Mouse (Mus musculus): ENCODE results near the gene Lhx5.

Lhx5 gene

DNA sequence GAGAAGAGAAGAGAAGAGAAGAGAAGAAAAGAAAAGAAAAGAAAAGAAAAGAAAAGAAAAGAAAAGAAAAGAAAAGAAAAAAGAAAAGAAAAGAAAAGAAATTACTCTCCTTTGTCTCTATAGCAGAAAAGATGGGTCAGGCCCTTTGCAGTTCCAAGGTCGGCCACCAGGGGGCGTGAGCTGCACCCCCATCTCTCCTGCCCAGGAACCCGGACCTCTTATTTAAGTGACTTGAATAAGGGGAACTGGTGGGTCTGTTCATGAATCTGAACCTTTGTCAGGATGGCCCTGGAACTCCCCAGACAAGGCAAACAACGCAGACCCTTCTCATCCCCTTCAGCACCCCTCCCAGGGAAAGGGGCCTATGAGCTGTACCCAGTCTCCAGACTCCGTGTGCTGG lies 33.6 kb downstream of the Lhx5 start:
- no peak for DNase-seq (ENCODE audit: low read depth, low spot score)

DNA sequence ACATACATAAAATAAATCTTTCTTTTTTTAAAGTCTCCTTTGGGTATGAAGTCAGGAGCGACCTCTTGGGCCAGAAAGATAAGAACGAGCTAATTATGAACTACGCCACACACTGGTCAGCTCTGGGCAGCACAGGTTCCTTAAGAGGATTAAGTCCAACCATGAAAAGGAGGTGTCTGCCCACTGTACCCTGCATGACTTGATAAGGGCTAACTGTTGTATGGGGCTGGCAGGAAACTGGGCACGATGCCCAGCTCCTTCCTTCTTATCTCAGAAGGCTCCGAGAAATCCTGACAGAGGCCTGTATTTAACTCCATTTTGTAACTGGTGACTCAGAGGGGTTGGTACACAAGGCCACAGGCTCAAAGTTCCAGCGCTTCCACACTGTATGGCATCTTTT lies 34.4 kb downstream of the Lhx5 start:
- no peak for DNase-seq (ENCODE audit: low read depth, low spot score)

GRCm38 (mm10) chr5:120467026-120467425 lies 35.5 kb downstream of the Lhx5 start:
- no peak for DNase-seq (ENCODE audit: low read depth, low spot score)

DNA sequence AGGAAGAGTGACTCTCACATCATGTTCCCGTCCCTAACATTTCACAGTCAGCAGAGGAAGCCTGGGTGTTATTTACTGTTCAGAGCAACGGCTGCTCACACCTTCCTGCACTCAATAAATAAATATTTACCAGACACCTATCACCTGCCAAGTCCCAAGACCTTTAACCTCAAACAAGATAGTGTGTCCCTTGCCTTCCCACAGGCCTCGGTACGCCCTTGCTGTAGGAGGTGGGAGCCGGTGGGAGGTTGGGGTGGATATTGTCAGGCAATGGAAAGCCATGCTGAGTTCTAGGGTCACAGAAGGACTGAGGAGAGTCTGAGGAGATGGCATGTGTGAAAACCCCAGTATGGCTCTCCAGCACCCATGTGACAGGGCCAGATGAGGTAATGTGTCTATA lies 36.8 kb downstream of the Lhx5 start:
- DNase-seq (ENCODE audit: low read depth, low spot score), result no peak

GRCm38 (mm10) chr5:120468830-120469229 lies 37.3 kb downstream of the Lhx5 start:
- no peak for DNase-seq (ENCODE audit: low read depth, low spot score)

- DNase-seq (ENCODE audit: low read depth, low spot score), result no peak
Measured at GRCm38 (mm10) chr5:120471538-120471937, 40.0 kb downstream of the Lhx5 start.

- no peak for DNase-seq (ENCODE audit: low read depth, low spot score)
Measured at GRCm38 (mm10) chr5:120472770-120473169, 41.3 kb downstream of the Lhx5 start, which contains the start of gene Sdsl. Gene Sdsl, minus strand, starts transcription at chr5:120472810.

- no peak for DNase-seq (ENCODE audit: low read depth, low spot score)
Measured at GRCm38 (mm10) chr5:120473361-120473760, 41.9 kb downstream of the Lhx5 start.

- no peak for DNase-seq (ENCODE audit: low read depth, low spot score)
Measured at GRCm38 (mm10) chr5:120475861-120476260, 44.4 kb downstream of the Lhx5 start.

DNA sequence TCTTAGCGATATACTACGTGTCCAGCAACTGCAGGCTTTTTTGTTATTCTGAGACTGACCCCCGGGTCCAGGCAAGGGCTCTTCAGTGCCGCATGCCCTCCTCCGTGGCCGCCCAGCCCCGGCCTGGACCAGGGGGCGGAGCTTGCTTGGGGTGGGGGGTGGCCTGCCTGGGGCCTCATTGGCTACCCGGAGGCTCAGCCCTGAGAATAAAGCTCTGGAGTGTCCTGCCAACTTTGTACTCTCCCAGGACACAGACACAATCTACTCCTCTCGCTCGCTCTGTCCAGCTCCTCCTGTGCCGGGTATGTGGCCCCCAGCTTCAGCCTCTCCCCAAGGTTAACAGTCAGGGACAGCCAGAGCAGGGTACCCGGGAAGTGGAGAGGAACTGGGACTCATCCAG lies 44.8 kb downstream of the Lhx5 start, which contains the start of gene Sds:
Sds (plus strand) TSS at position 231 of the 400 bp plus-strand sequence.
- no peak for DNase-seq (ENCODE audit: low read depth, low spot score)

GRCm38 (mm10) chr5:120477993-120478392 lies 46.5 kb downstream of the Lhx5 start:
- DNase-seq (ENCODE audit: low read depth, low spot score), result no peak

GRCm38 (mm10) chr5:120479538-120479937 lies 48.0 kb downstream of the Lhx5 start:
- DNase-seq (ENCODE audit: low read depth, low spot score), result no peak

GRCm38 (mm10) chr5:120481205-120481604 lies 49.7 kb downstream of the Lhx5 start:
- DNase-seq (ENCODE audit: low read depth, low spot score), result no peak

DNA sequence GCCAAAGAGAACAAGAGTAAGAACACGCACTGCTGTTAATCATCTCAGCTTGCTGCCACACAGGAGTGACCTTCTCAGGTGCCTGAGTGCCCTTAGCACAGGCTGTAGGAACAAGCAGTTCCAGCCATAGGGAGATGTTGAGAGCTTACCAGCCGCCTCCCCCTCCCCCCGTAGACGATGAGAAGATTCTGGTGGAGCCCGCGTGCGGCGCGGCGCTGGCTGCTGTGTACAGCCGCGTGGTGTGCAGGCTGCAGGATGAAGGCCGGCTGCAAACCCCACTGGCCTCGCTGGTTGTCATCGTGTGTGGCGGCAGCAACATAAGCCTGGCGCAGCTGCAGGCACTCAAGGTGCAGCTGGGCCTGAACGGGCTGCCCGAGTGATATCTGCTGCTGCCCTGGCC lies 51.9 kb downstream of the Lhx5 start:
- no peak for DNase-seq (ENCODE audit: low read depth, low spot score)

DNA sequence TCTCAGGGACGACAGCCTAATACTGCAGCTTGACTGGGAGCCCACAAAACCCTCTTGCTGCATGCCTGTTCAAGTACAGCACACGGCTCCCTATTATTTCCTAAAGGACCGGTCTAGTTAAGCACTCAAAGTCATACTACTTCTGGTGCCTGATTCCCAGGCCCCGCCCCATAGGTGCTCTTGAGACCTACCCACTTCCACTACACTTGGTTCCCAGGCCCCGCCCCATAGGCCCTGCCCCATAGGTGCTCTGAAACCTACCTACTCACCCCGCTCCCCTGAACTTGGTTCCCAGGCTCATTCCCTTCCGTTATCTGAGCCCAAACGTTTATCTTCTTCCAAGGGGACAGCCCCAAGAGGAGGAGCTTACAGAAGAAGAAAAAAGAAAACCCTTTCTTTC lies 56.3 kb downstream of the Lhx5 start:
- no peak for DNase-seq (ENCODE audit: low read depth, low spot score)

DNA sequence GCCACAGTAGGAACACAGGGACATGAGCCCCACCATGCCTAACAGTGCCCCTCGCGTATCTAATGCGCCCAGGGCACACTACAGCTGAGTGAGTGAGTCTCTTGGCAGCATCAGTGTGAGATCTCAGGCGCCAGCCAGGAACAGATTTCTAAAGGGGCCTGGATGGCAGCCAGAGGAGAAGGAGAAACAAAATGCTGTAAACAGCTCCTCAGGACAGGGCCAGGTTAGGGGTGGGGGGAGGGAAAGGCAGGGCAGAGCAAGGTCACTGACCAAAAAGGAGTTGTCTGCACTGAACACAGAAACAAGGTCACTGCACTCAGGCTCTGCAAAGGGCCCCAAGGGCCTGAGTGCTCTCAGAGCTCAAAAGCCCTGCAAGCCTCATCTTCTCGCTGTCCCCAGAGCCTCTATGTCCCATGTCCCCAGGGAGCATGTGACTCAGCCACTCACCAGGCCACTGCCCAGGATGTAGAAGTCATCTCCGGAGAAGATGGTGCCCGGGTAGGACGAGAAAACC lies 59.2 kb downstream of the Lhx5 start:
- no peak for DNase-seq (ENCODE audit: low read depth, low spot score)
